Comparison of ENCODE assay signal across 8 mouse cellular contexts in the genomic region with DNA sequence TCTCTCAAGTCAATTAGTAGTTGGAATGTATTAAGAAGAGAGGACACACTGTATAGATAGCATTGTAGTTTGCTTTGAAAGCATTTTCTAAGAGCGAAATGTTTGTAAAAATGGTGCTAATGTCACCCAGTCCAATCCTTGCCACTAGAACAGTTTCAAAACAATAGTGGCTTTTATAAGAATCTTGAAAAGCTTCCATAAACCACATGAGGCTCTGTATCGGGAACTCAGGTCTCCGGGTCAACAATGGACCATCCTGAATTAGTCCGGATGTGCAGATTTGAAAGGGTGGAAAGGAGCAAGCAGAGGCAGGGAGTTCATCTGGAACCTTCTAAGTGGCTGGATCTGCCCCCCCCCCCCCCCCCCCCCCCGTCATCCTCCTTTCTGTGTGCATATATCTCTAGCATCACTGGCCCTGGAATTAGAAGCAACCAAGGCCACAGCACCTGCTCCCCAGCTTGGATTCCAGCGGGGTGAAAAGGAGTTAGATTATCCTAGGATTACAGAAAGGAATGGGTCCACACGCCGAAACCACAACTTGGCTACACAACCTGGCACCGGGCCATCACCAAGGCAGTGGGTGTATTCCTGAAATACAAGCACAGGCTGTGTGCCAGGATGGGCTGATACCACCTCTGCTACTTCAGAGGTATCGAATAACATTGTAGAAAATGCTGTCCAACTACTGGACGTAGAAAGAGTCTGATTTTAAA. TPM values are rescaled to one million over a fixed set of nuclear protein-coding genes. Genes with fewer than 3 reads are reported as not detected.
DNase-seq lines count a peak whose midpoint lies in the region; ATAC-seq and TF ChIP-seq lines count a peak whose summit lies in the region.

No protein-coding gene starts in this region.

- no peak for TF ChIP-seq EP300 in stomach, postnatal 0 days (optimal IDR thresholded peaks at IDR 0.05)

- intact Hi-C loops in left cerebral cortex, postnatal 10 days (cut with DNase I) = no loop called here

- TF ChIP-seq CTCF in stomach, postnatal 0 days (IDR thresholded peaks at IDR 0.05; ENCODE audit: low read depth) = no peak

- H3K36me3 ChIP-seq in heart, embryonic 16.5 days (ENCODE audit: control insufficient read depth, insufficient read depth) = no peaks in the 10 kb centered on the region
- H3K36me3 ChIP-seq in stomach, postnatal 0 days (ENCODE audit: control insufficient read depth, insufficient read depth, low read length) = no peaks in the 10 kb centered on the region

- DNase-seq in retina, postnatal 1 day = peak; percentile 24
- no peak for DNase-seq in retina, embryonic 14.5 days (ENCODE audit: low spot score)
- peak; percentile 69 for DNase-seq in cerebellum, adult 9-10 months
- DNase-seq in left cerebral cortex, postnatal 10 days (ENCODE audit: extremely low spot score in 1 of 2, low spot score in 2 of 2) = peak; percentile 31 to 83
- peak; percentile 67 for DNase-seq in stomach, postnatal 0 days (ENCODE audit: low spot score)
- no peak for DNase-seq in thymus, postnatal 14 days
- no peak for DNase-seq in spleen, postnatal 14 days (ENCODE audit: low spot score in 2 of 2)

- no peaks in the 10 kb centered on the region for H3K9me3 ChIP-seq in heart, embryonic 16.5 days (replicated peaks; ENCODE audit: control insufficient read depth, low read length)
- no peaks in the 10 kb centered on the region for H3K9me3 ChIP-seq in stomach, postnatal 0 days (ENCODE audit: control insufficient read depth, low read length)

- H3K9ac ChIP-seq in heart, embryonic 16.5 days (ENCODE audit: low read length) = no peak overlapping the region
- no peak overlapping the region for H3K9ac ChIP-seq in stomach, postnatal 0 days (ENCODE audit: low read length)

- H3K27ac ChIP-seq in heart, embryonic 16.5 days (ENCODE audit: low read length) = no peak overlapping the region
- H3K27ac ChIP-seq in stomach, postnatal 0 days (replicated peaks) = no peak overlapping the region

- H3K27me3 ChIP-seq in heart, embryonic 16.5 days (ENCODE audit: control insufficient read depth, insufficient read depth, low read length) = no peaks in the 10 kb centered on the region
- no peaks in the 10 kb centered on the region for H3K27me3 ChIP-seq in stomach, postnatal 0 days (ENCODE audit: control insufficient read depth, insufficient read depth, low read length)

- peak; percentile 49; the same call in 1 of the 2 replicates for ATAC-seq in heart, embryonic 16.5 days (replicated peaks; ENCODE audit: extremely low read depth, insufficient read depth, low FRiP score)
- ATAC-seq in stomach, postnatal 0 days (ENCODE audit: low FRiP score, low TSS enrichment) = no peak

- peaks cover 16% of the 10 kb centered on the region for H3K4me1 ChIP-seq in heart, embryonic 16.5 days (ENCODE audit: control insufficient read depth, insufficient read depth, low read length)
- H3K4me1 ChIP-seq in stomach, postnatal 0 days (replicated peaks; ENCODE audit: control insufficient read depth, insufficient read depth) = no peaks in the 10 kb centered on the region

- H3K4me3 ChIP-seq in heart, embryonic 16.5 days (ENCODE audit: low read length) = no peak overlapping the region
- H3K4me3 ChIP-seq in stomach, postnatal 0 days (ENCODE audit: low read depth, low read length) = no peak overlapping the region

- 58% methylated on average over 10 of the region's 11 CpGs for WGBS in heart, embryonic 16.5 days
- 51% methylated on average over 10 of the region's 11 CpGs for WGBS in stomach, postnatal 0 days

- H3K4me2 ChIP-seq in heart, embryonic 16.5 days (ENCODE audit: low read depth, low read length) = peak overlapping the region; percentile 28
- no peak overlapping the region for H3K4me2 ChIP-seq in stomach, postnatal 0 days (replicated peaks; ENCODE audit: low read depth)

RNA-seq across cellular contexts. Expression of a gene that starts 42.0 kb away (rescaled TPM):
- polyA plus RNA-seq in heart, embryonic 16.5 days (2015; fragmentation: Nextera tagmentation; extraction: Ambion mirVana) = 6.1 and 7.1 TPM in 2 replicates
- total RNA-seq in left cerebral cortex, postnatal 10 days (2021) = 1 to 10 TPM; 8.5 to 9.8 TPM
- polyA plus RNA-seq in stomach, postnatal 0 days (2015; fragmentation: Nextera tagmentation; extraction: Ambion mirVana) = 29.6 and 30.6 TPM in 2 replicates

Comparison
In these comparisons a context has a peak if more than half of its experiments do, and no peak if none do; other contexts are left out.
1. DNase-seq: peak in retina, postnatal 1 day (single experiment), cerebellum, adult 9-10 months (single experiment), left cerebral cortex, postnatal 10 days (2 of 2) and stomach, postnatal 0 days (single experiment); none in retina, embryonic 14.5 days (single experiment), thymus, postnatal 14 days (single experiment) and spleen, postnatal 14 days (0 of 2).